Mouse (Mus musculus): ENCODE measurements around the gene Smc1b. TPM values are rescaled to one million over a fixed set of nuclear protein-coding genes. Genes with fewer than 3 reads are reported as not detected.

Gene Smc1b
- total RNA-seq (2017): 0.30 and 0.63 TPM in 2 replicates

DNA sequence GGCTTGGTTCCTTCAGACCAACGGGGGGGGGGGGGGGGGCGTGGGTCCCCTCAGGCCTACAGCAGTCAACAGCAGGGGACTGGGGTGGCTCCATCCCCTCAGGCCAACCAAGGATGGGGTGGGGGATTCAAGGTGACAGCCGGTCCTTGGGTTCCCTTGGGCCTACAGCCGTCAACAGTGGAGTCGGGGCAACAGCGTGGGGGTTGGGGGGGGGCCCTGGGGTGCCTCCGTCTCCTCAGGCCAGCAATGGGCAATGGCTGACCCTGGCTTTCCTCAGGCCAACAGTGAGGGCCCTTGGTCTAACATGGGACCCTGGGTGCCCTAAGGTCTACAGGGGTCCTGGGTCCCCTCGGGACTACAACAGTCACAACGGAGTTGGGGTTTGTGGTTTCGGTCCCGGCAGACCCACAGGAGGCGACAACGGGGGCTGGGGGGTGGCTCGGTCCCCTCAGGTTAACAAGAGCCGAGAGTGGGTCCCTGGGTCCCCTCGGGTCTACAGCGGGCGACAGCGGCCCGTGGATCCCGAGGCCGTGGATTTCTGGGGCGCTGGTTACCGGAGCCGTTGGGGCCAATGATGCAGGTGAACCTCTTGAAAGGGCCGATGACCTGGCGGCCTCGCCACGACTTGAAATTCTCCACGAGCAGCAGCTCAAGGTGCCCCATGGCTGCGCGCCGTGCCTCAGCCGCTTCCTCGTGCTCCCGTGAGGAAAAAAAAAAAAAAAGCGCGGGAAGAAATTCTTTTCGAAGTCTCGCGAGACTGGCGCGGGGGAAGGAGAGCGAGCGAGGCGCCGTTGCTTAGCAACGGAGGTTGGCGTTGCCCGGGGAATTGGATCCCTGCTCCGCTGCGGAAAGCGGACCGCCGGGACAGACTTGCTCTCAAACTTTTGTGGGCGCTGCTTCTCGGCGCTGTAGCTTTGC lies at the start of gene Smc1b, which contains the start of gene Ribc2:
Gene Smc1b, minus strand, starts transcription at position 690 of the 918 bp plus-strand sequence.
Gene Ribc2, plus strand, starts transcription at position 804 of the 918 bp plus-strand sequence.
- ATAC-seq (replicated peaks in 1 of 2; ENCODE audit: insufficient read depth in 1 of 2, low FRiP score in 2 of 2, low TSS enrichment in 1 of 2, low read depth in 1 of 2, poor library complexity in 2 of 2, severe bottlenecking in 2 of 2): peak in 1 of 2 experiments; percentile 39; a peak in 1 of 4 replicates

DNA sequence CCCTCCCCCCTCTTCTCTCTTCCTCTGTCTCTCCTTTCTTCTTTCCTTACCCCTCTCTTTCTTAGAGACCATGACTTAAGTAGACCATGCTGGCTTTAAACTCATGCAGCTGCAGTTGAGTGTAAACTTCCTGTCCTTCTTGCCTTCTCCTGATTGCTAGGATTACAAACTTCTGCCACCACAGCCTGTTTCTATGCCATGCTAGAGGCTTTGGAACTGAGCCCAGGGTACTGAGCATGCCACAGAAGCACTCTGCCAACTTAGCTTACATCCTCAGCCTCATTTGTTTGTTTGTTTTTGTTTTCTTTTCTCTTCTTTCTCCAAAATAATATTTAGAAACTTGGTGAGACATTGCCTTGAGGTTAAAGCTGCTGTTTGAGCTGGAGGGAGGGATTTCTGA lies 48.6 kb upstream of the Smc1b start:
- no peak for ATAC-seq (replicated peaks in 1 of 2; ENCODE audit: insufficient read depth in 1 of 2, low FRiP score in 2 of 2, low TSS enrichment in 1 of 2, low read depth in 1 of 2, poor library complexity in 2 of 2, severe bottlenecking in 2 of 2)

DNA sequence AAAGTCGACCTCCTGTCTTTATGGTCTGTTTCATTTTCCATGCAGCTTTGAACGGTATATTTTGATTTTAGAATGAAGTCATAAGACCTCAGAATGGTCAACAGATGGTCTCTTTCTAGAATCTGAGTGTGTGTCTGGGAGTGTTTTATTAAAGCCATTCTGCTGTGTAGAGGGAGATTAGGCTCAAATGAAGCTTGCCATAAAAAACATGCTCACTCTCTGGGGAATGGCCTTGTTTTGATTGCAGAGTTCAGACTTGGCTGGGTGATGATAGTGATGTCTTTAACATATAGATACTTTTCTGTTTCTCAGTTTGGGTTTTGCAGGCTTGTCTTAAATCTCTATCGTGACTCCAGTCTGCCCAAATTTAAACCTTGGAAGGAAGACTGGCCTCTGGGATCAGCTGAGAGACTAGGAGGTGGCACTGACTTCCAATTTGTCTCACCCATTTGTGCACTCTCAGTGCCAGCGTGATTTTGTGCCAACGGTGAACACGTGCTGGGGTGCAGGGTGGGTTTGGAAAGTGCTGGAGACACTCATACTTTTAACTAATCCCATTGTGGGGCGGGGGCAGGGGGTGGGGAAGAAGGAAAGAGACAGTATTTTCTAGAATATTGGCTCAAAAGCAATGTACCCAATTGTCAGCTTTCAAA lies 47.9 kb upstream of the Smc1b start:
- no peak for ATAC-seq (replicated peaks in 1 of 2; ENCODE audit: insufficient read depth in 1 of 2, low FRiP score in 2 of 2, low TSS enrichment in 1 of 2, low read depth in 1 of 2, poor library complexity in 2 of 2, severe bottlenecking in 2 of 2)

- no peak for ATAC-seq (replicated peaks in 1 of 2; ENCODE audit: insufficient read depth in 1 of 2, low FRiP score in 2 of 2, low TSS enrichment in 1 of 2, low read depth in 1 of 2, poor library complexity in 2 of 2, severe bottlenecking in 2 of 2)
These were observed 46.4 kb upstream of the Smc1b start for GRCm38 (mm10) chr15:85178172-85178571.

DNA sequence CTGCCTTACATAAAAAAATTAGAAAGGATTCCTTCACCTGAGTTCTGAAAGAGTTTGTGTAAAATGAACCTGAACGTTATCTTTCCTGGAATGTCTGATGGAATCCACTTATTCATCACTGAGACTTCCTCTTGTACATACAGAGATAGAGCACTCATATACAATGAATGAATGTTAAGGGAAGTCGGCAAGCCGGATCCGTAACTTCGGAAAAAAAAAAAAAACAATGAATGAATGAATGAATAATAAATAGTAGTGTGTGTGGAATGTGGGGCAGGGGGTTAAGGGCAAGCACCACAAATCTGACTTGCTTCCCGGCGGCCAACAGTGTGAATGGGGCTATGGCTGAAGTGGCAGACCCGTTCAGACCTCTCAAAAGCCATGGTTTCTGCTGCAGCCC lies 45.8 kb upstream of the Smc1b start:
- ATAC-seq (replicated peaks in 1 of 2; ENCODE audit: insufficient read depth in 1 of 2, low FRiP score in 2 of 2, low TSS enrichment in 1 of 2, low read depth in 1 of 2, poor library complexity in 2 of 2, severe bottlenecking in 2 of 2): peak in 1 of 2 experiments; percentile 58; a peak in 1 of 4 replicates

DNA sequence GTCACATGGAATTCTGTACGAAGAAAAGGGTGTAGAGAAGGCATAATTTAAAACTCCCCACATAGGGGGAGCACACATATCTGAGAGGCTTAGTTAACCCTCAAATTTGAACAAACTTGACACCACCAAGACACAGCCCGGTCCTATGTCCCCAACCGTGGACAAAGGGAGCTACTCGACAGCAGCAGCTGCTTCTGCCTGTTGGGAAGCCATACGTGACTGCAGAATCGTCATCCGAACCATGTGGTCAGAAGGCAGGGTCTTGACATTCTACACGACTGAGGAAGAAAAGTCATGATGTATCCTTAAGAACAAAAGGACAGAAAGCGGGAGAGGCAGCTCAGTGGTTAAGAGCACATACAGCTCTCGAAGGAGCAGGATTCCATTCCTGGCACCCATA lies 42.3 kb upstream of the Smc1b start:
- no peak for ATAC-seq (replicated peaks in 1 of 2; ENCODE audit: insufficient read depth in 1 of 2, low FRiP score in 2 of 2, low TSS enrichment in 1 of 2, low read depth in 1 of 2, poor library complexity in 2 of 2, severe bottlenecking in 2 of 2)

- ATAC-seq (replicated peaks in 1 of 2; ENCODE audit: insufficient read depth in 1 of 2, low FRiP score in 2 of 2, low TSS enrichment in 1 of 2, low read depth in 1 of 2, poor library complexity in 2 of 2, severe bottlenecking in 2 of 2): no peak
These were observed 41.7 kb upstream of the Smc1b start for GRCm38 (mm10) chr15:85173425-85173824.

- no peak for ATAC-seq (replicated peaks in 1 of 2; ENCODE audit: insufficient read depth in 1 of 2, low FRiP score in 2 of 2, low TSS enrichment in 1 of 2, low read depth in 1 of 2, poor library complexity in 2 of 2, severe bottlenecking in 2 of 2)
These were observed 40.3 kb upstream of the Smc1b start for GRCm38 (mm10) chr15:85172054-85172453.

- ATAC-seq (replicated peaks in 1 of 2; ENCODE audit: insufficient read depth in 1 of 2, low FRiP score in 2 of 2, low TSS enrichment in 1 of 2, low read depth in 1 of 2, poor library complexity in 2 of 2, severe bottlenecking in 2 of 2): no peak
These were observed 35.4 kb upstream of the Smc1b start for GRCm38 (mm10) chr15:85167086-85167679.

DNA sequence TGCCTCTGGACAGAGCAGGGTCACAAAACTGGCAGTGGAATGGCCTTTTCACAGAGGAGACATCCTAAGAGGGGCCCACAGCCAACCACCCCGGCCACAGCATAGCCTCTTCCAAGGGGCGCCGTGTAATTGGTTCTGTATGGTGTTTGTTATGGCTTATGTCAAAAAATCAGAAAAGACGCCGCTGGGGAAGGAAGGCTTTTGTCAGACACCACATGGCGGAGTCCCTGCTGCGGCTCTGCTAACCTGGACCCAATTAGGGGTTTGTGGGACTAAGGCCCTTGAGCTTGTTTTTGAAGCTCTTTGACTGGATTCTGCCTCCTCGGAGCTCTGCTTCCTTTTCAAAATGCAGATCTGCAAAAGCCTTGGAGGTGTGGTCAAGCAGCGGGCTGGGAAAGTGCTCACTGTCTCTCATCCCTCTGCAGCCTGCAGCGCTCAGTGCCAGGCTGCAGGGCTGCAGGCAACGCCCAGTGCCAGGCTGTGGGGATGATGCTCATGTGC lies 34.7 kb upstream of the Smc1b start:
- 0 out of 4 replicates have a peak, but pooled peaks of 1 of the 2 experiments have one; percentile 37 for ATAC-seq (replicated peaks in 1 of 2; ENCODE audit: insufficient read depth in 1 of 2, low FRiP score in 2 of 2, low TSS enrichment in 1 of 2, low read depth in 1 of 2, poor library complexity in 2 of 2, severe bottlenecking in 2 of 2)

- ATAC-seq (replicated peaks in 1 of 2; ENCODE audit: insufficient read depth in 1 of 2, low FRiP score in 2 of 2, low TSS enrichment in 1 of 2, low read depth in 1 of 2, poor library complexity in 2 of 2, severe bottlenecking in 2 of 2): no peak
These were observed 31.2 kb upstream of the Smc1b start for GRCm38 (mm10) chr15:85162693-85163663.

- ATAC-seq (replicated peaks in 1 of 2; ENCODE audit: insufficient read depth in 1 of 2, low FRiP score in 2 of 2, low TSS enrichment in 1 of 2, low read depth in 1 of 2, poor library complexity in 2 of 2, severe bottlenecking in 2 of 2): no peak
These were observed 29.7 kb upstream of the Smc1b start for GRCm38 (mm10) chr15:85161416-85161815.

DNA sequence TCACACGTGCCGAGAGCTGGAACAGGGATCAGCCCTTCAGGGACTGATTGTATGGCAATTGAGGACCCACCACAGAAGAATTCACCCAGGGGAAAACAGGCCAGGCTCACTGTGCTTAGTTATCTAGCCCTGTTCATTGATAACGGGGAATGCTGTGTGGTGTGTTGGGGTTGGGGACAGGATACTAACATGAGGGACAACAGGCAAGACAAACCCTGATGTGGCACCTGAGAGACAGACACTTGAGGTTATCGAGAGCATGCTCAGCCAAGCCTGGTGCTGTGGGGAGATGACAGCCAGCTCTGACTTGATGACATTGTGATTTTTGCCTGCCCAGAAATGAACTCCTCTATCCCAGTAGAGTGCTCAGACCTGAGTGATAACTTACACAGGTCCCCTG lies 24.4 kb upstream of the Smc1b start:
- no peak for ATAC-seq (replicated peaks in 1 of 2; ENCODE audit: insufficient read depth in 1 of 2, low FRiP score in 2 of 2, low TSS enrichment in 1 of 2, low read depth in 1 of 2, poor library complexity in 2 of 2, severe bottlenecking in 2 of 2)

DNA sequence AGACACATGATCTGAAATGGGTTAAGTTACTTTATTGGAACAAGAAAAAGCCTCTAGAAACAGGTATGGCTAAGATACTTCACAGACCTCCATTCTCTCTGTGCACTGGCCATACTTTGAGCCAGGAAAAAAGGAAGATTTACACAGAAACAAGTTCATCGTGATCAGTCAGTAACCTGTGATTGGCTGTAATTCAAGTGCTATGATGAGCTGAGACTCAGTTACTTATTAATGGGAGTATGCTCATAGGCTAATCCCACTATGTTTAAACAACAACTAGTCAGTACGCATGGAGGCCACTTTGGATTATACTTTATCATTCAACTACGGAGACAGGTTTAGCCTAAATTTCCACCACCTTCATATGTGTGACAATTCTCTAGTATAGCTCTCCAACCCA lies 22.3 kb upstream of the Smc1b start:
- no peak for ATAC-seq (replicated peaks in 1 of 2; ENCODE audit: insufficient read depth in 1 of 2, low FRiP score in 2 of 2, low TSS enrichment in 1 of 2, low read depth in 1 of 2, poor library complexity in 2 of 2, severe bottlenecking in 2 of 2)

DNA sequence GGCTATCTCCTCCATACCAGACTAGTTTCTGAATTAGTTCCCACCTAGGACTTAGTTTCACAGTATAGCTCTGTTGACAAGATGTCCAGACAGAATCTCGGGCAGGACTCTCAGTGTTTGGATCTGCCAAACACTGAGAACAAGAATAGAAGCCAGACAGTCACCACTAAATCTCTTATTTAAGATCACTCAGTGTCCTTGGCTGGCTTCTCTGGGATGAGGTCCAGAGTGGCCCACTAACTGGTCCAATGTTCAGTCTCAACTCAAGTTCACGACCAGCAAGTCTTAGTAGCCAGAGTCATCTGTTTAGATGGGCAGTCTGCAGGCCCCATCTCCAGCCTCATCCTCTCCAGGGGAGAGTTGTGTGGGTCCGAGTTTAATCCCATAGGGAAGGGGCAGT lies 20.8 kb upstream of the Smc1b start:
- ATAC-seq (replicated peaks in 1 of 2; ENCODE audit: insufficient read depth in 1 of 2, low FRiP score in 2 of 2, low TSS enrichment in 1 of 2, low read depth in 1 of 2, poor library complexity in 2 of 2, severe bottlenecking in 2 of 2): no peak

DNA sequence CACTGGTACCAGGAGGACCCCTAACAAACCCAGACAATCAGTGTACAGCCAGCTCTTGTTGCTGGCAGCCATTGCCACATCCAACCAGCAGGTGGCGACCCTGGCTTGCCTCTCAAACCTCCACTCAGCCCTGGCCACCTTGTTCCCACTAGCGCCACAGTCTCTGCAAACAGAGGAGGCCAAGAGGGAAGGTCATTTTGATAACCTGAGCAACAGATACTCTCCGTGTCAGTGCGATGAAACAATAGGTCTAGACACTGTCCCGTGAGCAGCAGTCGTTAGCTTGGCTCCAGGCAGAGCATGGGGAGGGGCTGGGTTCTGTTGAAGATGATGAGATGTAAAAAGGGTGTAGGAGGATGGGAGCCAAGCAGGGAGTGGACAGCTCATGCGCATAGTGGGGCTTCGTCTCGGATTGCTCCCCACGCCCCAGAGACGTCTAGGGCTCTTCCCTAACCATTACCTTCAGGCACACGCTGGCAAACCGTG lies 19.7 kb upstream of the Smc1b start:
- peak; percentile 82 for ATAC-seq (replicated peaks in 1 of 2; ENCODE audit: insufficient read depth in 1 of 2, low FRiP score in 2 of 2, low TSS enrichment in 1 of 2, low read depth in 1 of 2, poor library complexity in 2 of 2, severe bottlenecking in 2 of 2)

GRCm38 (mm10) chr15:85144249-85144648 lies 12.5 kb upstream of the Smc1b start:
- no peak for ATAC-seq (replicated peaks in 1 of 2; ENCODE audit: insufficient read depth in 1 of 2, low FRiP score in 2 of 2, low TSS enrichment in 1 of 2, low read depth in 1 of 2, poor library complexity in 2 of 2, severe bottlenecking in 2 of 2)

All from hematopoietic stem cell, adult 5-6 weeks (primary cell).